Mouse (Mus musculus) CH12.LX (cell line): ENCODE results near the gene Cyp2w1. TPM values are rescaled to one million over a fixed set of nuclear protein-coding genes. Genes with fewer than 3 reads are reported as not detected.

Experiments used
- DNase-seq: peaks from one replicate; pipeline ENCODE4 v3.0.0-alpha.2; 2013; ENCODE audit errors: extremely low read depth
- H3K27ac ChIP-seq: 2 replicates; pipeline ENCODE4 v1.5.1; 2012; ENCODE audit warnings: low read depth, mild to moderate bottlenecking, control low read depth, moderate library complexity; ENCODE audit not compliant: insufficient read depth
- H3K27me3 ChIP-seq: replicated peaks from 2 replicates; pipeline ENCODE3; 2012; ENCODE audit warnings: inconsistent platforms
- H3K36me3 ChIP-seq, 2 experiments: replicated peaks in 1 of 2; 2 replicates each; pipeline versions ENCODE3 to v1.6.1; 2012; ENCODE audit warnings: inconsistent platforms in 1 of 2, low read length in 1 of 2, mild to moderate bottlenecking in 1 of 2, mixed read lengths in 1 of 2, moderate library complexity in 1 of 2; ENCODE audit not compliant: control insufficient read depth in 1 of 2, insufficient read depth in 1 of 2
- H3K4me1 ChIP-seq, 2 experiments: 2 replicates each; pipeline ENCODE4 v1.6.1; 2012; ENCODE audit warnings: inconsistent platforms in 1 of 2, moderate library complexity in 1 of 2; ENCODE audit not compliant: insufficient read depth in 2 of 2, control insufficient read depth in 1 of 2
- H3K4me2 ChIP-seq: 2 replicates; pipeline ENCODE4 v1.6.1; 2012; ENCODE audit warnings: low read depth, mild to moderate bottlenecking, control low read depth; ENCODE audit not compliant: poor library complexity, insufficient read depth, severe bottlenecking
- H3K4me3 ChIP-seq, 3 experiments: fragments of 150-350 bp in 1 of 3; sonication (generic) in 1 of 3; replicated peaks in 1 of 3; 2 replicates each; pipeline versions ENCODE3 to v1.5.1; 2011 to 2012; ENCODE audit warnings: low read depth in 2 of 3, low read length in 2 of 3, mild to moderate bottlenecking in 2 of 3, moderate library complexity in 2 of 3, control low read depth in 1 of 3, improper control_type of control experiment in 1 of 3, inconsistent platforms in 1 of 3, mixed read lengths in 1 of 3; ENCODE audit not compliant: poor library complexity in 1 of 3
- H3K79me2 ChIP-seq: replicated peaks from 2 replicates; pipeline ENCODE4 v1.6.1; 2012; ENCODE audit warnings: mild to moderate bottlenecking, moderate library complexity; ENCODE audit not compliant: control insufficient read depth, poor library complexity, insufficient read depth, severe bottlenecking; ENCODE audit errors: extremely low read depth
- H3K9ac ChIP-seq: 2 replicates; pipeline ENCODE4 v1.6.1; 2012; ENCODE audit warnings: low read depth, mild to moderate bottlenecking, control low read depth, moderate library complexity; ENCODE audit not compliant: insufficient read depth
- H3K9me3 ChIP-seq: replicated peaks from 2 replicates; pipeline ENCODE3; 2012; ENCODE audit warnings: low read length, inconsistent platforms, mixed read lengths
- BHLHE40 ChIP-seq: IDR thresholded peaks from 2 replicates; pipeline ENCODE4 v1.6.1; 2011; ENCODE audit warnings: mild to moderate bottlenecking, low read depth, low read length, improper control_type of control experiment
- CHD1 ChIP-seq: IDR thresholded peaks from 2 replicates; pipeline ENCODE4 v1.6.1; 2012; ENCODE audit warnings: low read depth, low read length, improper control_type of control experiment, inconsistent platforms
- CHD2 ChIP-seq: IDR thresholded peaks from 2 replicates; pipeline ENCODE4 v1.6.1; 2011; ENCODE audit warnings: low read length, improper control_type of control experiment
- CTCF ChIP-seq, 2 experiments: IDR thresholded peaks in 1 of 2; conservative IDR thresholded peaks in 1 of 2; 2 replicates each; pipeline ENCODE4 v1.5.1; 2011 to 2012; ENCODE audit warnings: low read depth in 2 of 2, low read length in 2 of 2, improper control_type of control experiment in 1 of 2, inconsistent platforms in 1 of 2, mild to moderate bottlenecking in 1 of 2, moderate library complexity in 1 of 2
- E2F4 ChIP-seq: IDR thresholded peaks from 2 replicates; pipeline ENCODE4 v1.6.1; 2011; ENCODE audit warnings: low read depth, low read length, improper control_type of control experiment; ENCODE audit not compliant: insufficient replicate concordance
- ELF1 ChIP-seq: IDR thresholded peaks from 2 replicates; pipeline ENCODE4 v1.6.1; 2014; ENCODE audit warnings: low read depth, mild to moderate bottlenecking, inconsistent platforms, low read length, improper control_type of control experiment
- EP300 ChIP-seq: IDR thresholded peaks from 2 replicates; pipeline ENCODE4 v1.6.1; 2011; ENCODE audit warnings: low read length, improper control_type of control experiment
- ETS1 ChIP-seq: conservative IDR thresholded peaks from 2 replicates; pipeline ENCODE4 v1.6.1; 2012; ENCODE audit warnings: low read depth, mild to moderate bottlenecking, inconsistent platforms, low read length, improper control_type of control experiment, moderate library complexity
- GABPA ChIP-seq: IDR thresholded peaks from 2 replicates; pipeline ENCODE4 v1.6.1; 2012; ENCODE audit warnings: low read depth, low read length, improper control_type of control experiment, inconsistent platforms; ENCODE audit not compliant: insufficient replicate concordance
- HCFC1 ChIP-seq: IDR thresholded peaks from 2 replicates; pipeline ENCODE4 v1.6.1; 2012; ENCODE audit warnings: low read depth, mild to moderate bottlenecking, inconsistent platforms, low read length, improper control_type of control experiment
- IRF4 ChIP-seq: IDR thresholded peaks from 2 replicates; pipeline ENCODE4 v1.6.1; 2014; ENCODE audit warnings: low read depth, mild to moderate bottlenecking, inconsistent platforms, low read length, improper control_type of control experiment
- JUN ChIP-seq: IDR thresholded peaks from 2 replicates; pipeline ENCODE4 v1.6.1; 2011; ENCODE audit warnings: low read depth, mild to moderate bottlenecking, low read length, improper control_type of control experiment, moderate library complexity; ENCODE audit not compliant: insufficient read depth
- JUND ChIP-seq: conservative IDR thresholded peaks from 2 replicates; pipeline ENCODE4 v1.6.1; 2011; ENCODE audit warnings: low read depth, low read length, improper control_type of control experiment
- KAT2A ChIP-seq: IDR thresholded peaks from 2 replicates; pipeline ENCODE4 v1.6.1; 2012; ENCODE audit warnings: low read length, improper control_type of control experiment, inconsistent platforms; ENCODE audit not compliant: insufficient replicate concordance
- MAFK ChIP-seq: IDR thresholded peaks from 2 replicates; pipeline ENCODE4 v1.6.1; 2011; ENCODE audit warnings: low read length, improper control_type of control experiment; ENCODE audit not compliant: insufficient replicate concordance
- MAX ChIP-seq: IDR thresholded peaks from 2 replicates; pipeline ENCODE4 v1.6.1; 2011; ENCODE audit warnings: low read length, improper control_type of control experiment
- MAZ ChIP-seq: IDR thresholded peaks from 2 replicates; pipeline ENCODE4 v1.6.1; 2012; ENCODE audit warnings: low read depth, mild to moderate bottlenecking, inconsistent platforms, low read length, improper control_type of control experiment, moderate library complexity
- MEF2A ChIP-seq: IDR thresholded peaks from 2 replicates; pipeline ENCODE4 v1.6.1; 2014; ENCODE audit warnings: low read depth, mild to moderate bottlenecking, inconsistent platforms, low read length, improper control_type of control experiment, borderline replicate concordance
- MXI1 ChIP-seq: IDR thresholded peaks from 2 replicates; pipeline ENCODE4 v1.6.1; 2011; ENCODE audit warnings: mild to moderate bottlenecking, low read depth, low read length, improper control_type of control experiment
- MYC ChIP-seq: IDR thresholded peaks from 2 replicates; pipeline ENCODE4 v1.6.1; 2011; ENCODE audit warnings: low read depth, mild to moderate bottlenecking, improper control_type of control experiment, low read length
- NELFE ChIP-seq: IDR thresholded peaks from 2 replicates; pipeline ENCODE4 v1.6.1; 2011; ENCODE audit warnings: low read depth, low read length, improper control_type of control experiment
- NRF1 ChIP-seq: IDR thresholded peaks from 2 replicates; pipeline ENCODE4 v1.6.1; 2014; ENCODE audit warnings: low read depth, mild to moderate bottlenecking, inconsistent platforms, low read length, improper control_type of control experiment, moderate library complexity
- PAX5 ChIP-seq: IDR thresholded peaks from 2 replicates; pipeline ENCODE4 v1.6.1; 2012; ENCODE audit warnings: low read length, inconsistent platforms, mixed read lengths
- POLR2A ChIP-seq: IDR thresholded peaks from 2 replicates; pipeline ENCODE4 v1.6.1; 2011; ENCODE audit warnings: low read depth, mild to moderate bottlenecking, improper control_type of control experiment, low read length
- POLR2AphosphoS2 ChIP-seq: IDR thresholded peaks from 2 replicates; pipeline ENCODE4 v1.6.1; 2011; ENCODE audit warnings: low read depth, low read length, improper control_type of control experiment
- RAD21 ChIP-seq: IDR thresholded peaks from 2 replicates; pipeline ENCODE4 v1.6.1; 2011; ENCODE audit warnings: low read depth, mild to moderate bottlenecking, low read length, improper control_type of control experiment, moderate library complexity
- RCOR1 ChIP-seq: conservative IDR thresholded peaks from 2 replicates; pipeline ENCODE4 v1.6.1; 2012; ENCODE audit warnings: low read depth, mild to moderate bottlenecking, inconsistent platforms, low read length, improper control_type of control experiment
- SIN3A ChIP-seq: IDR thresholded peaks from 2 replicates; pipeline ENCODE4 v1.6.1; 2012; ENCODE audit warnings: low read length, improper control_type of control experiment, inconsistent platforms
- SMC3 ChIP-seq: IDR thresholded peaks from 2 replicates; pipeline ENCODE4 v1.6.1; 2011; ENCODE audit warnings: low read depth, low read length, improper control_type of control experiment
- TBP ChIP-seq: conservative IDR thresholded peaks from 2 replicates; pipeline ENCODE4 v1.6.1; 2011; ENCODE audit warnings: low read depth, low read length, improper control_type of control experiment
- TCF12 ChIP-seq: IDR thresholded peaks from 2 replicates; pipeline ENCODE4 v1.6.1; 2014; ENCODE audit warnings: low read depth, mild to moderate bottlenecking, inconsistent platforms, low read length, improper control_type of control experiment
- UBTF ChIP-seq: IDR thresholded peaks from 2 replicates; pipeline ENCODE4 v1.6.1; 2012; ENCODE audit warnings: low read depth, mild to moderate bottlenecking, inconsistent platforms, low read length, improper control_type of control experiment, moderate library complexity
- USF1 ChIP-seq: IDR thresholded peaks from 2 replicates; pipeline ENCODE4 v1.6.1; 2014; ENCODE audit warnings: low read depth, mild to moderate bottlenecking, inconsistent platforms, low read length, improper control_type of control experiment
- USF2 ChIP-seq: conservative IDR thresholded peaks from 2 replicates; pipeline ENCODE4 v1.6.1; 2011; ENCODE audit warnings: low read depth, low read length, improper control_type of control experiment
- ZC3H11A ChIP-seq: IDR thresholded peaks from 2 replicates; pipeline ENCODE4 v1.6.1; 2012; ENCODE audit warnings: low read depth, mild to moderate bottlenecking, inconsistent platforms, low read length, improper control_type of control experiment
- ZKSCAN1 ChIP-seq: IDR thresholded peaks from 2 replicates; pipeline ENCODE4 v1.6.1; 2012; ENCODE audit warnings: low read depth, inconsistent platforms, low read length, improper control_type of control experiment, borderline replicate concordance
- ZMIZ1 ChIP-seq: IDR thresholded peaks from 2 replicates; pipeline ENCODE4 v1.6.1; 2012; ENCODE audit warnings: low read depth, mild to moderate bottlenecking, inconsistent platforms, low read length, improper control_type of control experiment
- ZNF384 ChIP-seq: IDR thresholded peaks from 2 replicates; pipeline ENCODE4 v1.6.1; 2012; ENCODE audit warnings: low read depth, low read length, improper control_type of control experiment, inconsistent platforms
- dilution Hi-C: fragments of 300-500 bp; cut with MboI; formaldehyde crosslinking; loops from 2 replicates; pipeline ENCODE4 v1.14.3; 2020; ENCODE audit warnings: low sequenced_read_pairs; ENCODE audit not compliant: extremely low pct_unique_long_range_greater_than_20kb, extremely low pct_ligation_motif_present
- in situ Hi-C: fragments of 300-500 bp; cut with MboI; formaldehyde crosslinking; loops from 3 replicates; pipeline ENCODE4 v1.14.3; 2019; ENCODE audit warnings: low sequenced_read_pairs, low pct_ligation_motif_present, low pct_unique_long_range_greater_than_20kb, mixed read lengths
- polyA plus RNA-seq: library from polyadenylated mRNA; unstranded; fragments of >175 nt; gene quantifications from 2 replicates; pipeline ENCODE4 v1.2.1, GENCODE M21; 2012; ENCODE audit warnings: low read depth; ENCODE audit not compliant: insufficient read length
- total RNA-seq, 2 experiments: library from RNA; depleted of rRNA; stranded (reverse); fragments of 300-350 nt in 1 of 2; fragments of >200 nt in 1 of 2; gene quantifications; 2 replicates each; pipeline ENCODE4 v1.2.3; 2012 to 2014

The Cyp2w1 gene
- total and polyA plus RNA-seq, 3 experiments: not detected

- peaks cover 25 to 35% of the 10 kb centered on the region in 2 experiments for H3K36me3 ChIP-seq
- H3K9me3 ChIP-seq: no peaks in the 10 kb centered on the region
- DNase-seq: peak; percentile 88
- H3K9ac ChIP-seq: peak overlapping the region; percentile 95
- no peak overlapping the region for H3K27ac ChIP-seq
- peaks cover 3 to 14% of the 10 kb centered on the region in 2 experiments; a peak in 3 of 4 replicates for H3K4me1 ChIP-seq
- peaks cover 11% of the 10 kb centered on the region for H3K79me2 ChIP-seq
- dilution Hi-C loops (no loop called here), in situ Hi-C loops (no loop called here)
- peak overlapping the region; percentile 96 to 99 (median 98) for H3K4me3 ChIP-seq
- H3K4me2 ChIP-seq: peak overlapping the region; percentile 91
- no peak for TF ChIP-seq TCF12
- no peak for TF ChIP-seq ZMIZ1
- no peak for TF ChIP-seq ZKSCAN1
- no peak for TF ChIP-seq CHD1
- TF ChIP-seq CHD2: no peak
- TF ChIP-seq HCFC1: peak; percentile 24; the same call in 1 of the 2 replicates
- TF ChIP-seq ELF1: no peak
- TF ChIP-seq RCOR1: no peak
- no peak for TF ChIP-seq E2F4
- TF ChIP-seq UBTF: no peak
- peak; percentile 87 for TF ChIP-seq MXI1
- peak; percentile 62 for TF ChIP-seq SMC3
- no peak for TF ChIP-seq ZNF384
- TF ChIP-seq KAT2A: no peak
- TF ChIP-seq IRF4: no peak; the same call in 1 of the 2 replicates
- no peak for TF ChIP-seq EP300
- no peak for TF ChIP-seq JUN
- peak; percentile 36 for TF ChIP-seq RAD21
- TF ChIP-seq MAFK: no peak
- TF ChIP-seq MEF2A: no peak
- no peak for TF ChIP-seq POLR2AphosphoS2
- no peak for TF ChIP-seq ZC3H11A
- TF ChIP-seq TBP: no peak
- TF ChIP-seq CTCF (conservative IDR thresholded peaks at IDR 0.05 in 1 of 2, IDR thresholded peaks at IDR 0.05 in 1 of 2; ENCODE audit: low read depth in 2 of 2, low read length in 2 of 2): peak; percentile 81 to 84
- TF ChIP-seq MAZ: no peak
- no peak for TF ChIP-seq PAX5
- peak; percentile 61; the same call in 1 of the 2 replicates for TF ChIP-seq MYC
- TF ChIP-seq MAX: no peak
- no peak for TF ChIP-seq GABPA
- TF ChIP-seq BHLHE40: no peak
- TF ChIP-seq ETS1: no peak
- no peak for TF ChIP-seq JUND
- no peak for TF ChIP-seq POLR2A
- no peak for TF ChIP-seq NRF1
- no peak for TF ChIP-seq USF2
- TF ChIP-seq NELFE: no peak; the same call in 1 of the 2 replicates
- TF ChIP-seq SIN3A: peak; percentile 81
- TF ChIP-seq USF1: no peak
- H3K27me3 ChIP-seq: peaks cover 12% of the 10 kb centered on the region
Measured at GRCm38 (mm10) chr5:139344021-139344686, 8.3 kb upstream of the Cyp2w1 start.
